Mouse (Mus musculus): ENCODE data around the gene Scyl3. TPM values are rescaled to one million over a fixed set of nuclear protein-coding genes. Genes with fewer than 3 reads are reported as not detected.

Gene Scyl3
- 10 to 100 TPM; 19.7 to 19.8 TPM for total RNA-seq (2021)
- long read RNA-seq, full-length matches to known transcripts = 10 of 36 reads
- long read RNA-seq, partial matches to known transcripts = 8 of 36 reads
- long read RNA-seq, other reads (novel, unspliced or antisense) = 18 of 36 reads

DNA sequence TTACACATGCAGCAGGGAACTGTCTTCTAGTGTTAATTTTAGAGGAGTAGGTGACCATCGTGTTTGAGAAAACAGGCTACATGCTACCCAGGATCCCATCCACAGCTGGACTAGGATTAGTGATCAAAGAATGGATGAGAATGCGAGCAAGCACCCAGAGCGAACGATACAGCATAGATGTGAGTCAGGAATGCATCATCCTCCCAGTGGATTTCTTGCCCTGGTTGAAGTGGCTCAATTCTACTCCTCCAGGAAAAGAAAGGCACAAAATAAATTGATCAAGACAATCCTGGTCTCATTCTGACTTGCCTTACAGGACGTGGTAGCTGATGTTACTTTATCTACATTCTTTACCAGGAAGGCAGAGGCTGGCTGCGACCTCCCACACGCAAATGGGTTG is at the start of gene Scyl3:
Gene Scyl3 (plus strand): TSS at position 255 of the 400 bp plus-strand sequence.
- DNase-seq (ENCODE audit: low spot score in 2 of 2) = peak in 1 of 2 experiments; percentile 27

DNA sequence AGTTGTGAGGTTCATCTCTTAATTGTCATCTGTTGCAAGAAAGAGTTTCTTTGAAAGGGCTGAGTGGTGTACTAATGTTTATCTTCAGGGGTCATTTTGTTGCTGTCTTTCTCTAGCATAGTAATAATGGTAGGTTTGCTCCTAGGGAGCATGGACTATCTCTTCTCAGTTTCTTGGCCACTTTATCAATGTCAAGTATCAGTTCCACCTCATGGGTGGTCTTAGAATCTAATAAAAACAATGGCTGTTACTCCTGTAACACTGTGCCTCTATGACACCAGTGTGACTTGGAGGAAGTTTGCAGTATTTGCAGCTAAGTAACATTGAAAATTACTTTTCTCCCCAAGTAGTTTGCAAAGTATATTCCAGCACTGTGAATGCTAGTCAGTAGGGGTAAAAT is 39.3 kb upstream of the Scyl3 start:
- DNase-seq (ENCODE audit: low spot score in 2 of 2) = no peak

DNA sequence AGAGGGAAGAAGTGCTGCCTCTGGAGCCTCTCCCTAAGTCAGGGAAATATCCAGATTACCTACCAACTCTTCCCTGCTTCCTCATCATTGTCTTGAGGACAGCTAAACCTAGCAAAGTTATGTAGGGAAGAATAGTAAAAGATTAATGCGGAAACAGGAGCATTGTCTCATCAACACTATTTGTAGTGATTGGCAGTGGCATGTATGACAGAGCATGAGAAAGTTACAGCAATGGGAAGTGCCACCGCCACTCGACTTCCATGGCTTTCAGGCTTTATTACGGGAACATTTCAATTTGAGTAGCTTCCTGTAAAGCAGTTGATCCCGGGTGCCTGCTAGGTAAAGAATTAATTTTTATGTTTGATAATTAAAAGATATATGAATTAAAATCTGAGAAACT is 35.6 kb upstream of the Scyl3 start:
- DNase-seq (ENCODE audit: low spot score in 2 of 2) = no peak

DNA sequence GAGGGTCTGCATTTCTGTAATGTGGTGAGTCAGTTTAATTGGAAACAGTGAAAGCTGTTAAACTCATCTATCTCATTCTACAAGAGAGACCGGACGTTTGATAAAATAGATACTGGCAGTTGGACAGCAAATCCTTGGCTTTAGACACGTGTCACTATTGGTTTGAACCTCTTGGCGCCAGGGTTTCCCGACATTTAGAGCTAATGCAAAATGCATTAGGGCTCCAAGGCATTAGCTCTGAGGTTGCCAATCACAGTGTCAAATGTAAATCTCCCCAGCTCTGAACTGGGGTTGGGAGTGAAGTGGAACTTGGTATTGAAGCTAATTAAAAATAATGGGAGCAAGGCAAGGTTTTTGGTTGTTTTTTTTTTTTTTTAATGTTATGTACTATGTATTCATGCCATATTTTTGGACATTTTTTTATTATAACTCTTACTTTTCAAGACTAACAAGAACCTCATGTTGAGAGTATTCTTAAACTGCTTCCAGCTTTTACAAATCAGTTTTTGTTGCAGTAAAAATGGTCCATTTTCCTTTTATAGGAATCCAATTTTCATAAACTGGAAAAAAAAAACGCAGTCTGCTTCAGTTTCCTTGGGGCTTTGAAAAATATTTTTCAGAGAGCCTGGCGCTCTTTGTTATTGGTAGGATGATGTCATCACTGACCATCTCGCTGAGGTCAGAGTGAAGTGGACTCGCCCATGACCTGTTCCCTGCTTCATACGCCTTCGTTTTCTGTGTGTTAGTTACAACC is 34.9 kb upstream of the Scyl3 start:
- no peak for DNase-seq (ENCODE audit: low spot score in 2 of 2)

DNA sequence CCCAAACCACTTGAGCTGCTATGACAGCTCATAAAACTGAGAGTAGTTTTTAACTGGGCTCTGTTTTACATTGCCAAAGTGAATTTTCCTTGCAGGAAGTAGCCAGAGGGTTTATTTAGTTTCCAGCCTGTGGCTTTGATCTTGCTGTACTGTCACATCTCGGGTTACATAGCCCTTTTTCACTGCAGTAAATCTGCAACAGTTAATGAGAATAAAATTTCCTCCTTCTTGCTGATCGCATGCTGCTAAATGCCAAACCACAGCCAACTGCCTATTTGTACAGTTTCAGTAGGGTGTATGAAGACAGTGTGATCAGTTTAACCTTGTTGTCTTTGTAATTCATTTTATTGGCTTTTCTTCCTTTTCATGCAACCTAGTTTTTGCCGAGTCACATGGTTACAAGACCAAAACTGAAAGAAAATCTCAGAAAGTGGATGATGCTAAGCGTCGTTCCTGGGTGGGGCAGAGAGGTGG is 30.6 kb upstream of the Scyl3 start:
- no peak for DNase-seq (ENCODE audit: low spot score in 2 of 2)

DNA sequence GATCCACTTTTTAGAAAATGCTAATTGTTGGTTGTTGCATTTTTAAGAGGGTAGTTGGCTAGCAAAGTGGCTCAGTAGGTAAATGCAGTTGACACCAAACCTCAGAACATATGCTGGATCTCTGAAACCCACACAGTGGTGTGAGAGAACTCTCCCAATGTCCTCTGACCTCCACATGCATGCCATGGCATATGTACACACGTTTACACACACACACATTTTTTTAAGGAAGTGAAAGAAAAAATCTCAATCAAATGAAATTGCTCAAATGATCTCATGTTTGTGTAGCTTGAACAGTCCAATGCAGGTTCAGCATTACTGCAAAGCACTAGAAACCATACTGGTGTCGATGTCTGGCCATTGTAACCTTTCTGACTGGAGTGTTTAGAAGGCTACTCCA is 29.3 kb upstream of the Scyl3 start:
- no peak for DNase-seq (ENCODE audit: low spot score in 2 of 2)

DNA sequence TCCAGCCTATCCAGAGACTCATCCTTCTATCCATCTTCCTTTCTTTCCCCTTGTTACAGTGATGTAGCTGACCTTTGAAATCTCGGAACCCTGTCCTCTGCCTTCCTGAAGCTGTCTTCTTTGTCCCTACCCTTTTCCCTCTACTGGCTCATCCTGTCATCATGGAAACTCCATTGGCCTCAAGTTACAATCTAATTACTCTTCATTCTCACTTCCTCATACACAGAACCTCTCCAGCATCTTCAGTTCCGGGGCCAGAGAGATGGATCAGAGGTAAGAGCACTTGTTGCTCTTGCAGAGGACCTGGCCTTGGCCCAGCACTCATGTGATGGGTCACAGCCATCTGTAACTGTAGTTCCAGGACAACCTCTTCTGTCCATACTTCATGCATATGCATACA is 28.7 kb upstream of the Scyl3 start:
- DNase-seq (ENCODE audit: low spot score in 2 of 2) = no peak

DNA sequence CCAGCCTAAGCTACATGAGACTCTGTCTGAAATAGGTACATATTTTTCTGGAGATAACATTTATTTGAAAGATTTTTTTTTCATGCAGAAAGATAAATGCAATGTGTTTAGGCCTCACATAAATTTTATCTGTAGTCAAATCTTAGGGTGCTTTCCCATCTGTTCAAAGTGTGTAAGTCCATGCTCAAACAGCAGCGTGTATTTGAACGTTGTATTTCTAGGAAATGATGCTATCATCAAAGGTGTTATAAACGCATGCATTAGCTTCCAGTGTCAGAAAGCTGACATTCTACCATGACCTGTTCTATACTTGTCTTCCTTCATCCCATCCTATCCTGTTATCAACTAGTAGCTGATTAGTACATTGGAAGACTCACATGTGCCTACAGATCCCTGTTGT is 25.5 kb upstream of the Scyl3 start:
- DNase-seq (ENCODE audit: low spot score in 2 of 2) = no peak

DNA sequence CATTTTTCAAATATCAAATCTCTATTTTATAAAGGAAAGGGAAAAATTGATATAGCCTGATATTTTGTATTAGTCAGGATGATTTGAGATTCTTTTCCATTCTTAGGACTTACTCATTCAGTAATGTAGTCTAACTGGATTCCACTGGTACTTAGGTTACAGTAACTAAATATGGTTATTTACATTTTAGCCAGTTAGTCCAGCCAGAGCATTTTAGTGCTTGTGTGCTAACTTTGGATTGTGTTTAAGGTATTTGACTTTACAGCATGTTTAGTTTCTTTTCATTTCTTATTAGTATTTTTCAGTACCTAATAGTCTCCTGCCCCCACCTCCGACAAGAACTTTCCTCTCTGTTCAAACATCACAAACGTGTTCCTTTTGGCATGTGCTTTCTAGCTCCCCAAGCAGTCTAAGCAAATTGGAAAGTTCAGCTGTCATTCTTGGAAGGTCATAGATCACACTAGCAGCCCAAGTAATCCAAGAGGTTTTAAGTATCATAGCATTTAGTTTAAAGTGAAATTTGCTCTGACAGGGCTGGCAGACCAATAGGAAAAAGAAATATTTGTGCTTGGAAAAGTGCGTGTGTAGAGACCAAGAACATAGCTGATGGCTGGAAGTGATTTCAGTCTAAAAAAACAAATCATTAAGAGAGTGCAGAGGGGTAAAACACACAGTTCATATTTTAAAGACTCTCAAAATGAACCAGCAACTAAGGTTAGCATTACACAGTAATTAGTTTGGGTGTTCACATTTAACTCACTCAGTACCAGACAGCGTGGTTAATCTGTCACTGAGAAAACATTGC is 21.7 kb upstream of the Scyl3 start:
- DNase-seq (ENCODE audit: low spot score in 2 of 2) = no peak

DNA sequence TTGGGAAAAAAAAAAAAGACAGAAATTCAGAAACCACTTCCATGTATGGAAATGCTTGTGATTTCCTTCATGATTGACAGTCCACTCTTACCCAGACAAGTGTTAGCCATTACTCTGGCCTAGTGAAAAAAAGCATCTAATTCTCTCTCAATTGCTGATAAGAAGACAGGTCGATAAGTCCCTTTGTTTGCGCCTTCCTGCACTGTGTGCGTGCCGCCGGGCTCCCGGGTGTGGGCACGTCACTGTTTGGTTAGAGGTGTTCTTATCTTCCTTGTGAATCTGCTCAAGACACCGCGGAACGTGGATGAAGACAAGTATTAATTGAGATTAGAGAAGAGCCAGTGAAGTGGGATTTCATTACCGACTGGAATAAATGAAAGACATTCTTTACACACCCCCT is 20.5 kb upstream of the Scyl3 start:
- no peak for DNase-seq (ENCODE audit: low spot score in 2 of 2)

DNA sequence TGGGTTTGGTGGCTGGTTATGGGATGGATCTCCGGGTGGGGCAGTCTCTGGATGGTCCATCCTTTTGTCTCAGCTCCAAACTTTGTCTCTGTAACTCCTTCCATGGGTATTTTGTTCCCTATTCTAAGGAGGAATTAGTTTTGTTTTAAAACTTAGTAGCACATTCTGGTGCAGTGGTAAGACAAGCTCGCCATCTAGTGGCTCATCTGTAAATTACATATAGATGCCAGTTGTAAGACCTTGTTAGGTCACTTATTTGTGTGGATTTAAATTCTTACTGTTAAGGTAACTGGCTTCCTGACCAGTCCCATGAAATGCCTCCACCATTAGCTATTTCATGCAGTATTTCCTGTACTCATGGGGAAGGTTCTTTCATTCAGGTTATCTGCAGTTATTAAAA is 18.6 kb upstream of the Scyl3 start:
- peak in 1 of 2 experiments; percentile 65 for DNase-seq (ENCODE audit: low spot score in 2 of 2)

DNA sequence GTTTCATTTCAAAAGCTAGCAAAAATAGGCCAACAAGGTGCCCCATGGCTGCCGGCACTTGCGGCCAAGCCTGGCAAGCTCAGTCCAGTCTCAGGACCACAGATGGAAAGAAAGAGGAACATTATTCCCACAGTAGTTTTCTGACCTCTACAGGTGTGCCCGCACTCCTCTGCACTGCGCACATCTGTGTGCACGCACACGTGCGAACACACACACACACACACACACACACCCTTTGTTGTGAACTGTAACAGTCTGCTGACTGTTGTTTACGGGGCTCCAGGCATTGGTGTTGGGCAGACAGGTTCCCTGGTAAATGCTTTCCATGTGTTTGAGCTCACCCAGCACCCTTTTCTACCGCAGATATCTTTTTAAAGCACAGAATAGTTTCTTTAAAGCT is 18.1 kb upstream of the Scyl3 start:
- DNase-seq (ENCODE audit: low spot score in 2 of 2) = no peak

DNA sequence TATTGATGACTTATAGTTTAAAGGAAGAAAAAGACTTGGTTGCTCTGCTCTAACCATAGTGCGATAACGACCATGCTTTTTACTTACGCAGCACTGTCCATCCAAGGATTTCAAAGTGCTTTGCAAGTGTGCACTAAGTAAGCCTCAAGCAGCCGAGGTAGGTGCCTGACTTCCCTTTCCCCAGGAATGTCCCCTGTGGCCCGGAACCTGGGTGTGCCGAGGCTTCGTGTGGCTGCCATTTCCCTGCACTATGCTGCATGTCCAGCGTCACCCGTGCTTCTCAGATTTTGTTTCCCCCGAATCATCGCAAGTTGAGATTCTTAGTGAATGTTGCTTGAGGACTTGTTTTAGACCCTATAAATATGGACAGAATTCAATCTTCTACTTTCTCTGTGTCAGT is 16.9 kb upstream of the Scyl3 start:
- no peak for DNase-seq (ENCODE audit: low spot score in 2 of 2)

DNA sequence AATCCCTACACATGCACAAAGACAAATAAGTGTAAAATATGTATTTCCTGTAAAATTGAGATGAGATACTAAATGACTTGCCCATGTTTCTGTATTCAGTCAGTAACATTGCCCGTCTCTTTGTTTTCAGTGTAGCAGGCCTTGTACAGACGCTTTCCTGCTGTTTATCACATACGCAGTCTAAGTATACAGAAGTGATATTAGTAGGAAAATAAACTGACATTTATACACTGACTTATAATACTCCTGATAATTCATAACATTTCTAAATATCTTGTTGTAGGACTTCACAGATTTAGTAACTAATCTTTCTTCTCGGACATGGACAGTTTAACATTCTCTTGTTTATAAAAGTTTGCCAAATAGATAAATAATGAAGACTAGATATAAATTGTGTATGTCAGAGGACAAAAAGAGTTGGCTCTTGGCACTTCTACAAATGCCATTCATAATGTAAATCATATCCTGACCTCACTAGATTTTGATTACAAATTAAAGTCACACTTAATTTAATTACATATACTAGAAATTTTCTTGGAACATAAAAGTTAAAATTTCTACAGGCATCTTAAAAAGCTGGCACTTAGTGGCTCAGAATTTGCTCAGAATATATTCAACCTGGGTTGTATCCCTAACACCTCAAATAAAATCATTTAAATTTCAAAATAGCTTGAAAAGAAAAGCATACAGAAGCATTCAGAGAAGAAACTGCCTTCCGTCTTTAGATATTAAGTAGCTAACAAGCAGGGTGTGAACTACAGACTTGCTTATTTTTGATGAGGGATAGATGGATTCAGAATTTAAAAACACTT is 11.3 kb upstream of the Scyl3 start:
- DNase-seq (ENCODE audit: low spot score in 2 of 2) = no peak

DNA sequence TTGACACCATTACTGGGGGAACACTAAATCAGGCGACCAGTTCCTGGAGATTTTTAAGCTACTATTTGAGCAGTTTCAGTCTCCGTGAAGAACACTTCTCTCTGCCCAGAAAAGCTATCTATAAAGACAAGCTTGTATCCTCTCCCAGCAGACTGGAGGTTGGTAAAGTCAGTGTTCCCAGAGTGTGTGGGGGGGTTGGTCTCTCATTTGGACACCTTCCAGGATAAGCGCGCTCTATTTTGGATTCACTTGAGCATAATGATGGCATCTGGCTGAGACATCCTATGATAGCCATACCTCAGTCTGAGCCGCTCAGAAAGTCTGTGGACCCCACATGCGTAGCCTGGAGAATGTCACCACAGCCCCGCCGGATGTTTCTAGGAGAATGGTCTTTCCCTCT is 4.8 kb upstream of the Scyl3 start:
- no peak for DNase-seq (ENCODE audit: low spot score in 2 of 2)

DNA sequence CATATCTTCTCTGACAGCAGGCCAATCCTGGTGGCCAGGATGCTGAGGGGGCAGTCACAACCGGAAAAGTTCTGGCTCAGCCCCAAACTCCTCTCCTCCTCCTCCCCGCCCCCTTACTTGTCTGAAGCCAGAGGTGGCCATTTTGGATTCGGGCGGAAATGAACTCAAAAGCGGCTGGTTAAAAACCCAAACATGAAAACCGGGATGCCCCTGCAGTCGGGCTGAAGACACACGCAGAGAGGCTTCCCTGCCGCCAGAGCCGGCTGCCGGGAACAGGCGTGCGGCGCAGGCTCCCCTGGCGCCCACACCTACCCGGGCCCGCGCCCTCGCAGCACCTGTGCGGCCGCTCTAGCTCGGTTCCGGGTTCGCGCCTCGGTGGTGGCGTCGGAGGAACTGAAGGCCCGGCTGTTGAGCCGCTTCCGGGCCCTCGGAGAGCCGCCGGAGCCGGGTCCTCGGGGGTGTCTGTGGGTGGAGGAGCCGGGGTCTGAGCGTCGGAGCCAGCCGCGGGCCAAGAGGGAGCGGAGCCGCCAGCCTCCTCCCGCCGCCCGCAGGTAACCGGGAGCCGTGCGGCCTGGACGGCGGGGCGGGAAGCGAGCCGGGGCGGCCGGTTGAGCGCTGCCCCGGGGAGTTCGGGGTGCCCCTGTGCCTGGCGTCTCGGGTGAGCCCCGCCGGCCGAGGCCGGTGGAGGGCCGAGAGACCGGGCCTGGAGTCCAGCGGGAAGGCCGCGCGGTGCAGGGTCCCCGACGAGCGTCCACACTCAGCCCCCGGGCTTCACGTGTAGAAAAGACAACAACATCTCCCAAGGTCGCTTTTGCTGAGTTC is 947 bp downstream of the Scyl3 start:
- DNase-seq (ENCODE audit: low spot score in 2 of 2) = peak; percentile 83 to 92

DNA sequence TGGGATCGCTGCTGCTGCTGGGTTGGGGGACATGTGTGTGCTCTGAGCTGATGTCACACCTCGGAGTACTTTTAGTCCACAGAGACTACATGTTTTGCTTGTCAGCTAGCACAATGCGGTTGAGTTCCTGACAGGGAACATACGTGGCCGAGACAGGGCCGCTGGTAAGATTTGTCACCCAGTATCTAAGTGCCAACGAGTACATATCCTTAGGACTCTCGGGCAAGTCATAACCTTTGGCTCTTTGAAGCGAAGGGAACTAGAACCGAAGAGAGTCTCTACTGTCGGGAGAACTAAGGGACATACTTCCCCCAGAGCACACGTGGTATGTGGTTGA is 1.5 kb downstream of the Scyl3 start:
- DNase-seq (ENCODE audit: low spot score in 2 of 2) = no peak

DNA sequence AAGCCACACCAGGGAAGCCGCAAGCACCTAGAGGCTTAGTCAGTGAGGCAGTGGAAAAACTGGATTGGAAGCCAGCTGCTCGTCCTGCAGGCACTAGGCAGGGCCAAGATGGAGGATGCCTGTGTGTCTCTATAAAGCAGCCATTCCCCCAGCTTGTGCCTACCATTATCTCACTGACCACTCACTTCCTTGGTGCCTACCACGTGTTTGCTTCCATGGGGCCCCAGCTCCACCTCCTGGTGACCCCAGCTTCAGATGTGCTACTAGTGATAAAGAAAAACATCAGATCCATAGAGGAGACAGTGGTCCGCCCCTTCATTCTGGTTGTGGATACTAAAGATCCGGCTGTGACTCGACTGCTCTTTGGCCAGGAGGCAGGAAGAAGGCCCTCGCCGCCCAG is 2.9 kb downstream of the Scyl3 start:
- DNase-seq (ENCODE audit: low spot score in 2 of 2) = no peak

DNA sequence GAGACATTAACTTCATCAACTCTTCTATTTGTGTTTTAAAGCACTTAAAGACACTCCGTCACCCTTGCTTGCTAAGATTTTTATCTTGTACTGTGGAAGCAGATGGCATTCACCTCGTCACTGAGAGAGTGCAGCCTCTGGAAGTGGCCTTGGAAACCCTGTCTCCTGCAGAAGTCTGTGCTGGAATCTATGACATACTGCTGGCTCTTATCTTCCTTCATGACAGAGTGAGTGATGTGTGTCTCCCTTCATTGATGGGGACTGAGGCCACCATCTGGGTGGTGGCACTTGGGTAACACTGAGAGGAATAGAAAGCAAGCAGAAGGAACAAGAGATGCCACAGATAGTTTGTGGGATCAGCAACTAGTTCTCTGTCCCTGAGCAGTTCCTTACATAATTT is 5.7 kb downstream of the Scyl3 start:
- DNase-seq (ENCODE audit: low spot score in 2 of 2) = no peak

DNA sequence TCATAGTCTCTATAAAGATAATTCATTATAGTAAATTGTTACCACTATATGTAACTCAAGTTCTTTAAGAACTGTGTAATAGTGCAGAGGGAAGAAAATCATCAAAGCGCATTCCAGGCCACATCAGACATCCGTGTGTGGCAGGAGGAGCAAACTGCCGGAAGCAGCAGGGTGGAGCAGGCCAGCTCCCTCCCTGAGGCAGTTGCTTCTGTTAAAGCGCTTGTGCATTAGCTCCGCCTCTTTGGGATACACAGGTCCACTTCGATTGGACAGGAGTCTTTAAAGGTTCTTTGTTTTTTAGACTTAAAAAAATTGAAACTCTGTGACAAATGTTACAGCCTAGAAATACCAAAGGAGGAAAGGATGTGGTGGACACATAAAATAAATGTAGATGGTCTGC is 13.2 kb downstream of the Scyl3 start:
- no peak for DNase-seq (ENCODE audit: low spot score in 2 of 2)

DNA sequence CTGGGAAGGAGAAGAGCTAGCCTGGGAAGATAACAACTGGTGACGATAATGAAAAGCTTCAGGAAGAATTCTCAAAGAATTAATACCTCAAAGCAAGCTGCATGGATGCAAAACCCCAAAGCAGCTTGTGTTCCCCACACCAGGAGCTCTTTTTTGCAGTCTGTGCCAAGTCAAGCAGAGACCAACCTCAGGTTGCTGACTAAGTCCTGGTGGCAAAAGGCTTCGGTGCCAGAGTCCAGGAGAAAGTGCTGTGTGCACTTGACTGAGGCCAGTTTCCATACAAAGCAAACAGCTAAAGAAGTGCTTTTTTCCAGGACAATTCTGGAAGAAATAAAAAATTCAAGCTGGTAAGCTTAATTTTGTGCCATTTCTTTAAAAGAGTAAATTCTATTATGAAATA is 24.5 kb downstream of the Scyl3 start:
- no peak for DNase-seq (ENCODE audit: low spot score in 2 of 2)
